Mouse (Mus musculus) urinary bladder, postnatal 25 days (tissue): ENCODE results near the gene Kmt5a.
"Not testable (repeated sequence)": the region's sequence is repeated elsewhere in the genome, so short reads cannot be mapped to it uniquely, and the experiment has no call there.

Experiments used
- DNase-seq: peaks from one replicate; pipeline ENCODE4 v3.0.0; 2022; ENCODE audit warnings: low spot score

The Kmt5a gene

DNA sequence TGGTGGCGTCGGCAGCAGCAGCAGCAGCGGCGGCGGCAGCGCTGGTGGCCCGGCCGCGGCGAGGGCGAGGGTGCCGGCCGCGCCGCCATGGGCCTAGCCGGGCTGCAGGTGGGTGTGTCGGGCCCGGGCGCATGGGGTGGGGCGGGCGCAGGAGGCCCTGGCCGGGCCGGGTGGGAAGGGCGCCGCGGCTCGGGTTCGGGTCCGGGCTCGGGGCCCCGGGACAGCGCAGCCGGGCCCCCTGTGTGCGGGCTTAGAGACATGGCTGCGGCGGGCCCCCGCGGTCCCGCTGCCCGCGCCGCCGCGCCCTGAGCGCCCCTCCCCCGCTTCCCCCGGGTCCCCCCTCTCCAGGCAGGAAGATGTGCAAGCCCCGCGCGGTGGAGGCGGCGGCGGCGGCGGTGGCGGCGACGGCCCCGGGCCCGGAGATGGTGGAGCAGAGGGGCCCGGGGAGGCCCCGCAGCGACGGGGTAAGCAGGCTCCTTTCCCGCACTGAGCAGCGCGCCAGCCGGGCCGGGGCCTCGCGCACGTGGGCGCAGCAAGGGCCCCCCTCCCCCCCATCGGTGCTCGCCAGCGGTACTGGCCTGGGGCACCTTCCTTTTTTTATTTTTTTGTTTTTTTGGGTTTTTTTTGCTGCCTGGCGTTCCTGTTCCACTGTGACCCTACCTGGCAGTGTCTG, 6.0 kb downstream of the Kmt5a start:
- peak; percentile 44 for DNase-seq

DNA sequence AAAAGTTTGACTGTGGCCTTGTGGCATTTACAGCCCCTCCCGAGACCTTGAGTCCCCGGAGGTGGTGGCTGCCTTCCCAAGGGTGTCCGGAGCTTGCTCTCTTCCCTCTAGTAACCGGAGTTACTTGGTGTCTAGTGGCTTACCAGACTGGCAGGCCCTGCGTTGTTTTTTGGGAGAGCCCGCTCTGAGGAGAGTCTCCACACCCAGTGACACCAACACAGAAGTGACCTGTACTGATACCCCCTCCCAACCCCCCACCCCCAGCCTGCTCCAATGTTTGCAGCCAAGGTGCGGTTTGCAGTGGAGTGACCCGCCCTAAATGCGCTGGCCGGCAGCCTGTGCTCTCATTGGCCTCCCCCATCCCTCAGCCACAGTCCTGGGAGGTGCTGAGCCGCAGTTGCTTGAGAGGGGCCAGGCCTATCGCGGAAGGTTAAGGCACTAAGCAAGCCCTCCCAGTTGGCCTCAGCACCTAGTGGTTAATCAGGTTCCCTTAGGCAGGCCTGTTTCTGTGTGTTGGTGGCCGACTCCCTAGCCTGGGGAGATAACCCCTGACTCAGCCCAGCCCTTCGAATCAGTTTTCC, 6.7 kb downstream of the Kmt5a start:
- DNase-seq, result peak; percentile 54

DNA sequence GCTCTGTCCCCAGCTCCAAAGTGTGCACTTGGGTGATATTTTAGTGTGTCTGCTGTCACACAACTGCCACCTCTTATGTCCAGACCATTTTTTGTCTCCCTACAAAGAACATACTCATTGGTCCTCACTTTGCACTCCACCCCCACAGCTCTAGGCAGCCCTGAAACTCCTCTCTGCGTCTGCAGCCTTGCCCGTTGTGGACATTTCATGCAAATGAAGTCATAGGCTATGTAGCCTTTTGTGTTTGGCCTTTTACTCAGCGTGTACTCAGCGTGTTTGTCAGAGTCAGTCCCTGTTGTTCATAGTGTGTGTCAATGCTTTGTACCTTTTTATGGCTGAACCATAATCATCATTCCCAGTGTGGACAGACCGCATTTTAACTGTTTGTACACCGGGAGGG, 9.8 kb downstream of the Kmt5a start:
- DNase-seq, result no peak

GRCm38 (mm10) chr5:124450051-124450450, 10.3 kb downstream of the Kmt5a start:
- DNase-seq, result no peak

GRCm38 (mm10) chr5:124450641-124451340, 11.1 kb downstream of the Kmt5a start:
- no peak for DNase-seq

- DNase-seq, result no peak
Measured at GRCm38 (mm10) chr5:124452494-124453228, 12.9 kb downstream of the Kmt5a start.

- no peak for DNase-seq
Measured at GRCm38 (mm10) chr5:124453339-124454081, 13.8 kb downstream of the Kmt5a start.

- DNase-seq, result no peak
Measured at GRCm38 (mm10) chr5:124454082-124454419, 14.3 kb downstream of the Kmt5a start.

GRCm38 (mm10) chr5:124456762-124457161, 17.0 kb downstream of the Kmt5a start:
- no peak for DNase-seq

DNA sequence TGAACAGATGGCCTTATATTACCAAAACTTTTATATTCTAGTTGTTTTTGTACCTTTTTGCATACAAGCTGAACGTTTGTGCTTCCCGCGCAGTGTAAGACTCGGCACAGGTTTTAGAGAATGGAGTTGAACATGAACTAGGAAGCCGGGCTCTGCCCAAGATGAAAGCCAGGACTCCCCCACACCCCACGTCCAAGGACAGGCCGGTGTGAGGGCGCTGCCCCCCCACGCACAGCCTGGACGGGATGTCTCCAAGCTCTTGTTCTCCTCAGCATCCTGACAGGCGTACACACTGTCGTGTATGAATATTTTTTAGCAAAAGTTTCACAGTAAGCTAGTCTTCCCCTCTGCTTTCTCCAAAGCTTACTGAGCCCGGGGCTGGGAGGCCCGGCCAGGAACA, 21.2 kb downstream of the Kmt5a start:
- not testable (repeated sequence) for DNase-seq

DNA sequence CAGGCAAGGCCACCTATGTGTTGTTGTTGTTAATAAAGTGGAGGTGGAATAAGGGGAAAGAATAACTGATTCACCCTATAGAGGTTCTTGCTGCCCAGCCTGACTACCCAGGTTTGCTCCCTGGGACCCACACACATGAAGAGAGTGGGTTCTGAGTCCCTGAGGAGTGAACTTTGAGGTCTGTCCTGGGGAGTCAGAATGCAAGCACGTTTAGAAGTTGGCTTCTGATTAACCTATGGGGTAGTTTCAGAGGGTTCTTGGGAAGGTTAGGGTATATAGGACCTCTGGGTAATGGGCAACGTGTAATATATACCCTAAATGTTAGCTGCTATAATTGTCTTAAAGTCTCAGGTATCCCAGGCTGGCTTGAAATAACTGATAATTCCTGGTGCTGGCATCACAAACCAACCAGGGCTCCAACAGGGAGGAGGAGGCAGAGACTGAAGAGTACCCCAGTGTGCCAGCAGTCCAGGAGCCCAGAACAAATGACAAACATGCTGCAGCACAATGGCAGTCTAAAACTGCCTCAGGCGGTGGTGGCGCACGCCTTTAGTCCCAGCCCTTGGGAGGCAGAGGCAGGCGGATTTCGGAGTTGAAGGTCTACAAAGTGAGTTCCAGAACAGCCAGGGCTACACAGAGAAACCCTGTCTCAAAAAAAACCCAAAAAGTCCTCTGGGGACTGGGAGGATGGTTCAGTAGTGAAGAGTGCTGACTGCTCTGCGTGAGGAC, 22.7 kb downstream of the Kmt5a start:
- no peak for DNase-seq

DNA sequence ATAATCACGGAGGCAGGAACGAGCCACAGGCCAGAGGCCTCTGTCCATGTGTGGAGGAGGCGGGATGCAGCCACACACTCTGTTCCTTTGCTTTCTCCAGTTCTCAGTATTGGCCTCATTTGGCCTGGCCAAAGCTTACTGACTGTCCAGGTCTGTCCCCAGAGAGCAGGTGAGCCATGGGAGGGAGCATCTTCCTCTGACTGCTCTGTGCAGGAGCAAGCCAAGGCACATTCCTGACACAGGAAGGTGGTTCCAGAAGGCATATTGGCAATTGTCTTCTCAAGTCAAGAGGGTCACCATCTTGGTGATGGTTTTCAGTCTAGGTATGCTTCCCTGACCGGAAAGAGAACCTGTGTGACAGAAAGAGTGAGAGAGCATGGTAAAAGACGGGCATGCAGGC, 23.7 kb downstream of the Kmt5a start:
- DNase-seq, result no peak

DNA sequence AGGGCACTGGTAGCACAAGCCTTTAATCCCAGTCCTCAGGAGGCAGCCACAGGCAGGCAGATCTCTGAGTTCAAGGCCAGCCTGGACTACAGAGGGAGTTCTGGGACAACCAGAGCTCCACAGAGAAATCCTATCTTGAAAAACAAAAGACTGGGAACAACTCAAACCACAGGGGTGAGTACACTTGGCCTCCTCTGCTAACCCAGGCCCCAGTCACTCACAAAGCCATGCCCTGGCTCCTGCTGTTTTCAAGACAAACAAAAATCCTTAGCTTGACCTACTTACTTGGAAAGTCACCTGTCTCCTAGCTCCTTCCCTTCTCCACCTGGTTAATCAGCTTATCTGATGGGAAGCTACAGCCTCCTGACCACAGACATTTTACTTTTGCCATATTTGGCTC, 25.2 kb downstream of the Kmt5a start:
- DNase-seq, result no peak

GRCm38 (mm10) chr5:124467766-124468165, 28.0 kb downstream of the Kmt5a start:
- DNase-seq, result no peak

- DNase-seq, result no peak
Measured at GRCm38 (mm10) chr5:124468365-124468764, 28.6 kb downstream of the Kmt5a start.

GRCm38 (mm10) chr5:124469486-124469885, 29.8 kb downstream of the Kmt5a start:
- no peak for DNase-seq

GRCm38 (mm10) chr5:124470591-124471171, 31.0 kb downstream of the Kmt5a start:
- DNase-seq, result no peak

DNA sequence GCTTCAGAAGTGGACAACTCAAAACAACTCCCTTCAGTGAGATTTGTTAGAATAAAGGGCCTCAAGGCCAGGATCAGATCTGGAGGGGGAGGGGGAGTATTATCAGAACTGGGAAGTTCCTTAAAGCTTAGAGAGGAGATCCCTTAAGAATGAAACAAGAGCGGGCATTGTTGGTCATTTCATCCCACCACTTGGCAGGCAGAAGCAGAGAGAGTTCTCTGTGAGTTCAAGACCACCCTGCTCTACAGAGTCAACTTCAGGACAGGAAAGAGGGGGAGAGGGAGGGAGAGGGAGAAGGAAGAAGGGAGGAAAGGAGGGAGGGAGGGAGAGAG, 39.1 kb downstream of the Kmt5a start:
- DNase-seq, result no peak

GRCm38 (mm10) chr5:124480119-124480518, 40.4 kb downstream of the Kmt5a start:
- no peak for DNase-seq

- no peak for DNase-seq
Measured at GRCm38 (mm10) chr5:124481714-124482113, 42.0 kb downstream of the Kmt5a start.

- no peak for DNase-seq
Measured at GRCm38 (mm10) chr5:124482436-124482965, 42.8 kb downstream of the Kmt5a start.
